Mouse (Mus musculus): ENCODE data around the gene Acod1.

DNA sequence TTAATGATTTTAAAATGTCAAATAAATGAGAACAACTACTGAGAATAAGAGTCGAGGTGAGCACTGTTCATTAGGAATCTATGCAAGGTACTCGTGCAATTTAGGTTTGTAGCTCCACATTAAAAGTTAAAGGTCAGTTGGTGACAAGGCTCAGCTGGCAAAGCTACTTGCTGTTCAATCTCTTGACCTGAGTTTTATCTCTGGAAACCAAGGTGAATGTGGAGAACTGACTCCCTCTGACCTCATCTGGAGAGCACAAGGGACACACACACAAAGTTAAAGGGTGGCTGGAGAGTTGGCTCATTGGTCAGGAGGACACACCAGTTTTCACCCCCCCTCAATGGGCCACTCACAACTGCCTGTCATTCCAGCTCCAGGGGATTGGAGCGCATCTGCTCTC lies 54.4 kb downstream of the Acod1 start:
- no peak for TF ChIP-seq POLR2A (IDR thresholded peaks at IDR 0.05; ENCODE audit: low read depth, low read length)
- no peak for TF ChIP-seq CTCF (IDR thresholded peaks at IDR 0.05; ENCODE audit: extremely low read depth, insufficient read depth, insufficient read length, insufficient replicate concordance)

Data from spleen, adult 2 months (tissue).